Mouse (Mus musculus): ENCODE results near the gene Luc7l3. TPM values are rescaled to one million over a fixed set of nuclear protein-coding genes. Genes with fewer than 3 reads are reported as not detected.

Gene Luc7l3
- polyA plus RNA-seq, 1 experiment from 2014 or later, result 70.9 TPM

GRCm38 (mm10) chr11:94246789-94247061, 75.1 kb downstream of the Luc7l3 start:
- Histone ChIP-seq H3K27ac (peak overlapping the region; percentile 31), H3K9ac (no peak overlapping the region), H3K4me3 (no peak overlapping the region), H3K27me3 (peaks cover 5% of the 10 kb centered on the region; the same call in 1 of the 2 replicates), H3K36me3 (no peaks in the 10 kb centered on the region), H3K9me3 (replicated peaks) (no peaks in the 10 kb centered on the region), H3K4me1 (replicated peaks) (peaks cover 30% of the 10 kb centered on the region), H3K4me2 (no peak overlapping the region)
- WGBS, result 51% methylated on average over 8 of the region's 8 CpGs
- ATAC-seq (replicated peaks; ENCODE audit: insufficient number of reproducible peaks, insufficient read depth, low FRiP score, low read depth), result no peak

- Histone ChIP-seq H3K4me2 (no peak within 1 kb of the TSS), H3K9ac (no peak within 1 kb of the TSS), H3K36me3 (no peaks in the 10 kb centered on the region), H3K4me3 (no peak within 1 kb of the TSS), H3K4me1 (replicated peaks) (peaks cover 30% of the 10 kb centered on the region), H3K27me3 (peaks cover 10% of the 10 kb centered on the region; the same call in 1 of the 2 replicates), H3K9me3 (replicated peaks) (no peaks in the 10 kb centered on the region), H3K27ac (peak within 1 kb of the TSS; percentile 31)
- ATAC-seq (replicated peaks; ENCODE audit: insufficient number of reproducible peaks, insufficient read depth, low FRiP score, low read depth), result peak; percentile 38; the same call in 1 of the 2 replicates
- 56% methylated on average over 17 of the region's 17 CpGs for WGBS
Measured at GRCm38 (mm10) chr11:94245955-94246788, 75.6 kb downstream of the Luc7l3 start, which contains the start of gene Wfikkn2. Gene Wfikkn2, minus strand, starts transcription at chr11:94246005.

GRCm38 (mm10) chr11:94244385-94244784, 77.4 kb downstream of the Luc7l3 start:
- Histone ChIP-seq H3K4me1 (replicated peaks) (peaks cover 30% of the 10 kb centered on the region), H3K36me3 (no peaks in the 10 kb centered on the region), H3K9me3 (replicated peaks) (no peaks in the 10 kb centered on the region), H3K4me3 (no peak overlapping the region), H3K4me2 (no peak overlapping the region), H3K9ac (no peak overlapping the region), H3K27ac (no peak overlapping the region), H3K27me3 (peaks cover 10% of the 10 kb centered on the region; the same call in 1 of the 2 replicates)
- WGBS, result 63% methylated on average over 9 of the region's 9 CpGs
- ATAC-seq (replicated peaks; ENCODE audit: insufficient number of reproducible peaks, insufficient read depth, low FRiP score, low read depth), result no peak

- Histone ChIP-seq H3K4me1 (replicated peaks) (peaks cover 30% of the 10 kb centered on the region), H3K27me3 (peaks cover 10% of the 10 kb centered on the region; the same call in 1 of the 2 replicates), H3K9ac (peak overlapping the region; percentile 41; the same call in 1 of the 2 replicates), H3K9me3 (replicated peaks) (no peaks in the 10 kb centered on the region), H3K36me3 (no peaks in the 10 kb centered on the region), H3K27ac (peak overlapping the region; percentile 26), H3K4me2 (peak overlapping the region; percentile 70), H3K4me3 (peak overlapping the region; percentile 38)
- 0 out of 2 replicates have a peak, but pooled peaks have one; percentile 12 for ATAC-seq (replicated peaks; ENCODE audit: insufficient number of reproducible peaks, insufficient read depth, low FRiP score, low read depth)
- WGBS, result 30% methylated on average over 15 of the region's 15 CpGs
Measured at GRCm38 (mm10) chr11:94243422-94244180, 78.2 kb downstream of the Luc7l3 start.

DNA sequence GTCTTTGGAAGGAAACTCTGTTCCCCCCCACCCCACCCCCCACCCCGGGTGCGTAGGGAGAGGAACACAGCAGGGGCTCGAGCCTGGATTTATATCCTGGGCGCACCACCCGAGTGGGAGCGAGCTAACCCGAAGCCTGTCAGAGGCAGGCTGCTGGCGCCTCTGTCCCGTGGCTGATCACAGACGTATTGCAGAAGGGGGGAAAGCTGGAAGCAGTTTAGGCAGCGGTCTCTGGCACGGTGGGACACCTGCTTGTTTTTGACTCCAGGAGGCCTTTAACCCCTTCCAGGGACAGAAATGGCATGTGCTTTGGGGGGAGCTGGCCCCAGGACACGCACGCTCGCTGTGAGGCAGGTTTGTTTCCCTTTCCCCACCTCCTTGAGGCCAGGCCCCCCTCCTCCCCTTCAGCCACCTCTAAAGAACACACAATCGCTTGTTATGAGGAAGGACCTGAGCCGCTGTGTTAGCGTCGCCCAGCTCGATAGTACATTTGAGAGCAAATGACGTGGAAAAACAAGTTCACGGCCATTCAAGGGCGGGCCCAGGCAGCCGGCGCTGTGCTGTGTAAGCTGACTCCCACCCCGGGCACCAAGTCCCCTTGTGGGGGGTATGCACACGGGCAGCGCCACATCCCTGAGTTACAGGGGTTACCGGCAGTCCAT, 78.9 kb downstream of the Luc7l3 start:
- Histone ChIP-seq H3K9ac (peak overlapping the region; percentile 41), H3K9me3 (replicated peaks) (no peaks in the 10 kb centered on the region), H3K4me1 (replicated peaks) (peaks cover 30% of the 10 kb centered on the region), H3K27ac (peak overlapping the region; percentile 26), H3K4me3 (peak overlapping the region; percentile 38), H3K4me2 (peak overlapping the region; percentile 70), H3K36me3 (no peaks in the 10 kb centered on the region), H3K27me3 (peaks cover 10% of the 10 kb centered on the region; the same call in 1 of the 2 replicates)
- 5% methylated on average over 29 of the region's 29 CpGs for whole genome bisulfite sequencing
- ATAC-seq (replicated peaks; ENCODE audit: insufficient number of reproducible peaks, insufficient read depth, low FRiP score, low read depth), result peak; percentile 36; the same call in 1 of the 2 replicates

- H3K27me3 ChIP-seq, result peaks cover 10% of the 10 kb centered on the region; the same call in 1 of the 2 replicates
- no peak for ATAC-seq (replicated peaks; ENCODE audit: insufficient number of reproducible peaks, insufficient read depth, low FRiP score, low read depth)
- H3K4me3 ChIP-seq, result no peak overlapping the region
- H3K4me1 ChIP-seq (replicated peaks), result peaks cover 21% of the 10 kb centered on the region
- WGBS, result 44% methylated on average over 9 of the region's 9 CpGs
- no peak overlapping the region for H3K4me2 ChIP-seq
- H3K9me3 ChIP-seq (replicated peaks), result no peaks in the 10 kb centered on the region
- H3K27ac ChIP-seq, result no peak overlapping the region
- H3K36me3 ChIP-seq, result no peaks in the 10 kb centered on the region
- peak overlapping the region; percentile 25; the same call in 1 of the 2 replicates for H3K9ac ChIP-seq
Measured at GRCm38 (mm10) chr11:94239706-94240105, 82.1 kb downstream of the Luc7l3 start.

DNA sequence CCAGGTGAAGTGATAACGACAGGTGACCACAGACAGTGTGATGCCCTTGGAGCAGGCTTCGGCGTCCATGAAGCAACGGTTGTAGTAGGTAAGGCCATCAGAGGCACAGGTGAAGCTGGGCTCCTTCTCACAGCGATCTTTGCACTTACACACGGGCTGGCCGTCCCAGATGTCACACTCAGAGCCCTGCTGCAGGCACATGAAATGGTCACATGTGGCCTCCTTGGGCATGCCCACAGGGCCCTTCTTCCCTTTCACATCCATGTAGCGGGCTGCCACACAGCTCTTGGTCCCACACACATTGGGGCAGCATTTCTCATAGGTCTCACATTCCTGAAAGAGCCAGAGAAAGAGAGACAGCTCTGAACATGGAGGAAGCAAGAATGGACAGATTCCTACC, 83.0 kb downstream of the Luc7l3 start:
- H3K9ac ChIP-seq, result no peak overlapping the region
- ATAC-seq (replicated peaks; ENCODE audit: insufficient number of reproducible peaks, insufficient read depth, low FRiP score, low read depth), result no peak
- no peak overlapping the region for H3K4me2 ChIP-seq
- no peaks in the 10 kb centered on the region for H3K36me3 ChIP-seq
- H3K9me3 ChIP-seq (replicated peaks), result no peaks in the 10 kb centered on the region
- H3K4me1 ChIP-seq (replicated peaks), result peaks cover 22% of the 10 kb centered on the region
- 90% methylated on average over 8 of the region's 8 CpGs for WGBS
- H3K27ac ChIP-seq, result no peak overlapping the region
- peaks cover 10% of the 10 kb centered on the region; the same call in 1 of the 2 replicates for H3K27me3 ChIP-seq
- no peak overlapping the region for H3K4me3 ChIP-seq

Other genes with a start within 250 kb of the Luc7l3 start
- 37.7 and 45.5 TPM in 2 replicates for gene Tob1, start 110.5 kb downstream of the Luc7l3 start, polyA plus RNA-seq (2015; fragmentation: Nextera tagmentation; extraction: Ambion mirVana)
- 2.4 and 4.6 TPM in 2 replicates for gene Wfikkn2, start 76.0 kb downstream of the Luc7l3 start, polyA plus RNA-seq (2015; fragmentation: Nextera tagmentation; extraction: Ambion mirVana)
- 0.30 TPM in 1 of 2 replicates, not detected in the other for gene Gm21885, start 40.1 kb downstream of the Luc7l3 start, polyA plus RNA-seq (2015; fragmentation: Nextera tagmentation; extraction: Ambion mirVana)
- gene Ankrd40, start 6.0 kb upstream of the Luc7l3 start, polyA plus RNA-seq (2015; fragmentation: Nextera tagmentation; extraction: Ambion mirVana), result 52.3 and 52.5 TPM in 2 replicates
- 1.1 and 1.7 TPM in 2 replicates for gene Abcc3, start 71.0 kb upstream of the Luc7l3 start, polyA plus RNA-seq (2015; fragmentation: Nextera tagmentation; extraction: Ambion mirVana)
- 6.4 TPM in 2 replicates for gene Cacna1g, start 152.2 kb upstream of the Luc7l3 start, polyA plus RNA-seq (2015; fragmentation: Nextera tagmentation; extraction: Ambion mirVana)
- 0.13 and 0.28 TPM in 2 replicates for gene Spata20, start 164.2 kb upstream of the Luc7l3 start, polyA plus RNA-seq (2015; fragmentation: Nextera tagmentation; extraction: Ambion mirVana)
- 13.1 and 16.9 TPM in 2 replicates for gene Epn3, start 178.0 kb upstream of the Luc7l3 start, polyA plus RNA-seq (2015; fragmentation: Nextera tagmentation; extraction: Ambion mirVana)
- 5.8 and 6.1 TPM in 2 replicates for gene Mycbpap, start 199.8 kb upstream of the Luc7l3 start, polyA plus RNA-seq (2015; fragmentation: Nextera tagmentation; extraction: Ambion mirVana)
- 5.7 and 6.2 TPM in 2 replicates for gene Rsad1, start 227.3 kb upstream of the Luc7l3 start, polyA plus RNA-seq (2015; fragmentation: Nextera tagmentation; extraction: Ambion mirVana)
- 0.57 and 1.5 TPM in 2 replicates for gene Chad, start 243.1 kb upstream of the Luc7l3 start, polyA plus RNA-seq (2015; fragmentation: Nextera tagmentation; extraction: Ambion mirVana)

Data from heart, embryonic 15.5 days (tissue).